9 mouse cellular contexts compared by ENCODE assay signal in the genomic region with DNA sequence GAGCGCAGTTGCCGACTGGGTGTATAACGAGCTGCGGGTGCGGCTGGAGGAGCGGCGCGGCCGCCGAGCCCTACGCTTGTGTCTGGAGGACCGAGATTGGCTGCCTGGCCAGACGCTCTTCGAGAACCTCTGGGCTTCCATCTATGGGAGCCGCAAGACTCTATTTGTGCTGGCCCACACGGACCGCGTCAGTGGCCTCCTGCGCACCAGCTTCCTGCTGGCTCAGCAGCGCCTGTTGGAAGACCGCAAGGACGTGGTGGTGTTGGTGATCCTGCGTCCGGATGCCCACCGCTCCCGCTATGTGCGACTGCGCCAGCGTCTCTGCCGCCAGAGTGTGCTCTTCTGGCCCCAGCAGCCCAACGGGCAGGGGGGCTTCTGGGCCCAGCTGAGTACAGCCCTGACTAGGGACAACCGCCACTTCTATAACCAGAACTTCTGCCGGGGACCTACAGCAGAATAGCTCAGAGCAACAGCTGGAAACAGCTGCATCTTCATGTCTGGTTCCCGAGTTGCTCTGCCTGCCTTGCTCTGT. TPM values are rescaled to one million over a fixed set of nuclear protein-coding genes. Genes with fewer than 3 reads are reported as not detected.
A peak's percentile ranks its signal among the peaks of the same experiment; 100 is the strongest.
DNase-seq lines count a peak whose midpoint lies in the region; ATAC-seq lines count a peak whose summit lies in the region.
"Had no signal": no experiment of that assay in that cellular context is flagged by ENCODE, and none has a peak within 500 bp of the region (broad histone marks: within the 10 kb centered on the region; RNA-seq: fewer than 3 reads in every experiment).

No protein-coding gene starts in this region.

- no peak overlapping the region for H3K27ac ChIP-seq in embryonic facial prominence, embryonic 14.5 days (replicated peaks; ENCODE audit: low read depth, low read length)
- H3K27ac ChIP-seq in hindbrain, embryonic 11.5 days (ENCODE audit: low read depth, low read length) = no peak overlapping the region
- no peak overlapping the region for H3K27ac ChIP-seq in liver, embryonic 13.5 days
- no peak overlapping the region for H3K27ac ChIP-seq in neural tube, embryonic 13.5 days (replicated peaks)

- 0 out of 2 replicates have a peak, but pooled peaks cover 9% of the 10 kb centered on the region for H3K4me1 ChIP-seq in embryonic facial prominence, embryonic 14.5 days (ENCODE audit: control insufficient read depth, insufficient read depth, low read length)
- no peaks in the 10 kb centered on the region; the same call in 1 of the 2 replicates for H3K4me1 ChIP-seq in hindbrain, embryonic 11.5 days (replicated peaks; ENCODE audit: control insufficient read depth, insufficient read depth, low read length)
- peaks cover 27% of the 10 kb centered on the region for H3K4me1 ChIP-seq in liver, embryonic 13.5 days (replicated peaks)
- peaks cover 9% of the 10 kb centered on the region for H3K4me1 ChIP-seq in neural tube, embryonic 13.5 days (replicated peaks)

- peak overlapping the region; percentile 39 for H3K4me3 ChIP-seq in embryonic facial prominence, embryonic 14.5 days (ENCODE audit: low read depth, low read length)
- H3K4me3 ChIP-seq in hindbrain, embryonic 11.5 days (ENCODE audit: low read depth, low read length) = peak overlapping the region; percentile 34
- peak overlapping the region; percentile 20 for H3K4me3 ChIP-seq in liver, embryonic 13.5 days (replicated peaks)
- H3K4me3 ChIP-seq in neural tube, embryonic 13.5 days = peak overlapping the region; percentile 33
- H3K4me3 ChIP-seq: erythroblast, embryonic 14.5 days had no signal

- peak overlapping the region; percentile 73 for H3K4me2 ChIP-seq in embryonic facial prominence, embryonic 14.5 days (ENCODE audit: low read depth, low read length)
- H3K4me2 ChIP-seq in hindbrain, embryonic 11.5 days (replicated peaks; ENCODE audit: low read depth, low read length) = peak overlapping the region; percentile 70
- H3K4me2 ChIP-seq in liver, embryonic 13.5 days = peak overlapping the region; percentile 57
- H3K4me2 ChIP-seq in neural tube, embryonic 13.5 days = peak overlapping the region; percentile 65

- peak; percentile 53 for DNase-seq in adrenal gland, postnatal 14 days
- no peak for DNase-seq in adrenal gland, adult 18-20 months (ENCODE audit: low spot score in 2 of 2)
- DNase-seq in A20 (ENCODE audit: low read depth, low spot score) (peak; percentile 74), adipocyte (ENCODE audit: low spot score) (no peak)
- DNase-seq in embryonic facial prominence, embryonic 14.5 days (ENCODE audit: low spot score) = peak; percentile 68
- DNase-seq in hindbrain, embryonic 11.5 days (ENCODE audit: low spot score) = peak; percentile 63
- DNase-seq in liver, embryonic 13.5 days = no peak

- peak; percentile 67 for ATAC-seq in embryonic facial prominence, embryonic 14.5 days (ENCODE audit: low read depth)
- ATAC-seq in hindbrain, embryonic 11.5 days (ENCODE audit: low FRiP score) = peak; percentile 77
- peak; percentile 19; the same call in 1 of the 2 replicates for ATAC-seq in liver, embryonic 13.5 days (ENCODE audit: low read depth)
- peak; percentile 72 for ATAC-seq in neural tube, embryonic 13.5 days (ENCODE audit: low read depth)

- no peaks in the 10 kb centered on the region for H3K36me3 ChIP-seq in embryonic facial prominence, embryonic 14.5 days (ENCODE audit: control insufficient read depth, insufficient read depth, low read length)
- H3K36me3 ChIP-seq in hindbrain, embryonic 11.5 days (ENCODE audit: control insufficient read depth, insufficient read depth, low read length) = no peaks in the 10 kb centered on the region
- H3K36me3 ChIP-seq in liver, embryonic 13.5 days = no peaks in the 10 kb centered on the region
- H3K36me3 ChIP-seq in neural tube, embryonic 13.5 days = no peaks in the 10 kb centered on the region

- H3K27me3 ChIP-seq in embryonic facial prominence, embryonic 14.5 days (replicated peaks; ENCODE audit: control insufficient read depth, insufficient read depth, low read length) = peaks cover 10% of the 10 kb centered on the region
- H3K27me3 ChIP-seq in hindbrain, embryonic 11.5 days (ENCODE audit: control insufficient read depth, insufficient read depth, low read length) = peaks cover 4% of the 10 kb centered on the region; the same call in 1 of the 2 replicates
- H3K27me3 ChIP-seq in liver, embryonic 13.5 days = peaks cover 56% of the 10 kb centered on the region
- H3K27me3 ChIP-seq in neural tube, embryonic 13.5 days = peaks cover 17% of the 10 kb centered on the region

- H3K9ac ChIP-seq in embryonic facial prominence, embryonic 14.5 days (ENCODE audit: low read depth, low read length) = peak overlapping the region; percentile 45
- peak overlapping the region; percentile 54 for H3K9ac ChIP-seq in hindbrain, embryonic 11.5 days (ENCODE audit: low read depth, low read length)
- H3K9ac ChIP-seq in liver, embryonic 13.5 days = 0 out of 2 replicates have a peak overlapping the region, but pooled peaks have one; percentile 17
- peak overlapping the region; percentile 66 for H3K9ac ChIP-seq in neural tube, embryonic 13.5 days

- WGBS in embryonic facial prominence, embryonic 14.5 days = 6% methylated on average over 29 of the region's 34 CpGs
- WGBS in hindbrain, embryonic 11.5 days = 10% methylated on average over 34 of the region's 34 CpGs
- 3% methylated on average over 34 of the region's 34 CpGs for WGBS in liver, embryonic 13.5 days (ENCODE audit: insufficient replicate concordance)
- 4% methylated on average over 34 of the region's 34 CpGs for WGBS in neural tube, embryonic 13.5 days

- no peaks in the 10 kb centered on the region for H3K9me3 ChIP-seq in embryonic facial prominence, embryonic 14.5 days (ENCODE audit: control insufficient read depth, low read length)
- no peaks in the 10 kb centered on the region for H3K9me3 ChIP-seq in hindbrain, embryonic 11.5 days (ENCODE audit: control insufficient read depth, low read length)
- no peaks in the 10 kb centered on the region for H3K9me3 ChIP-seq in liver, embryonic 13.5 days (replicated peaks)
- H3K9me3 ChIP-seq in neural tube, embryonic 13.5 days = no peaks in the 10 kb centered on the region

RNA-seq across cellular contexts. Expression of gene Tlr9, which starts 3.8 kb away (rescaled TPM):
- 1.3 and 3.8 TPM in 2 replicates for total RNA-seq in adrenal gland, postnatal 14 days (2021)
- total RNA-seq in adrenal gland, adult 18-20 months (2021) = under 1 TPM; 0.63 to 0.83 TPM
- 0.05 and 0.07 TPM in 2 replicates for polyA plus RNA-seq in embryonic facial prominence, embryonic 14.5 days (2014; fragmentation: Nextera tagmentation; extraction: Ambion mirVana)
- not detected in 2 replicates for polyA plus RNA-seq in hindbrain, embryonic 11.5 days (2014; fragmentation: Nextera tagmentation; extraction: Ambion mirVana)
- 0.07 TPM in 1 of 2 replicates, not detected in the other for polyA plus RNA-seq in liver, embryonic 13.5 days (2015; fragmentation: Nextera tagmentation; extraction: Ambion mirVana)
- not detected in 2 replicates for polyA plus RNA-seq in neural tube, embryonic 13.5 days (2015; fragmentation: Nextera tagmentation; extraction: Ambion mirVana)

RNA-seq across cellular contexts. Expression of gene Alas1, which starts 22.2 kb away (rescaled TPM):
- 1,325 and 1,932 TPM in 2 replicates for total RNA-seq in adrenal gland, postnatal 14 days (2021)
- 1,000 to 10,000 TPM; 1,196 to 1,991 TPM for total RNA-seq in adrenal gland, adult 18-20 months (2021)
- polyA plus RNA-seq in embryonic facial prominence, embryonic 14.5 days (2014; fragmentation: Nextera tagmentation; extraction: Ambion mirVana) = 94.8 and 102 TPM in 2 replicates
- 83.8 and 84.7 TPM in 2 replicates for polyA plus RNA-seq in hindbrain, embryonic 11.5 days (2014; fragmentation: Nextera tagmentation; extraction: Ambion mirVana)
- 37.7 and 43.7 TPM in 2 replicates for polyA plus RNA-seq in liver, embryonic 13.5 days (2015; fragmentation: Nextera tagmentation; extraction: Ambion mirVana)
- polyA plus RNA-seq in neural tube, embryonic 13.5 days (2015; fragmentation: Nextera tagmentation; extraction: Ambion mirVana) = 96.8 and 101 TPM in 2 replicates

RNA-seq across cellular contexts. Expression of gene Twf2, which starts 23.3 kb away (rescaled TPM):
- 43.6 and 54.3 TPM in 2 replicates for total RNA-seq in adrenal gland, postnatal 14 days (2021)
- 10 to 100 TPM; 41.1 to 78.7 TPM for total RNA-seq in adrenal gland, adult 18-20 months (2021)
- 65.1 and 65.4 TPM in 2 replicates for polyA plus RNA-seq in embryonic facial prominence, embryonic 14.5 days (2014; fragmentation: Nextera tagmentation; extraction: Ambion mirVana)
- polyA plus RNA-seq in hindbrain, embryonic 11.5 days (2014; fragmentation: Nextera tagmentation; extraction: Ambion mirVana) = 57.3 and 59.6 TPM in 2 replicates
- polyA plus RNA-seq in liver, embryonic 13.5 days (2015; fragmentation: Nextera tagmentation; extraction: Ambion mirVana) = 25.6 and 26.3 TPM in 2 replicates
- polyA plus RNA-seq in neural tube, embryonic 13.5 days (2015; fragmentation: Nextera tagmentation; extraction: Ambion mirVana) = 54.1 and 57.1 TPM in 2 replicates

RNA-seq across cellular contexts. Expression of gene Ppm1m, which starts 26.7 kb away (rescaled TPM):
- 133 and 136 TPM in 2 replicates for total RNA-seq in adrenal gland, postnatal 14 days (2021)
- 100 to 1,000 TPM; 105 to 110 TPM for total RNA-seq in adrenal gland, adult 18-20 months (2021)
- 41.3 and 42.7 TPM in 2 replicates for polyA plus RNA-seq in embryonic facial prominence, embryonic 14.5 days (2014; fragmentation: Nextera tagmentation; extraction: Ambion mirVana)
- polyA plus RNA-seq in hindbrain, embryonic 11.5 days (2014; fragmentation: Nextera tagmentation; extraction: Ambion mirVana) = 21.7 TPM in 2 replicates
- polyA plus RNA-seq in liver, embryonic 13.5 days (2015; fragmentation: Nextera tagmentation; extraction: Ambion mirVana) = 10.0 and 12.1 TPM in 2 replicates
- 18.7 and 22.8 TPM in 2 replicates for polyA plus RNA-seq in neural tube, embryonic 13.5 days (2015; fragmentation: Nextera tagmentation; extraction: Ambion mirVana)

RNA-seq across cellular contexts. Expression of gene Poc1a, which starts 54.6 kb away (rescaled TPM):
- total RNA-seq in adrenal gland, postnatal 14 days (2021) = 7.9 and 8.3 TPM in 2 replicates
- 1 to 10 TPM; 3.2 to 4.3 TPM for total RNA-seq in adrenal gland, adult 18-20 months (2021)
- 16.6 and 21.5 TPM in 2 replicates for polyA plus RNA-seq in embryonic facial prominence, embryonic 14.5 days (2014; fragmentation: Nextera tagmentation; extraction: Ambion mirVana)
- 27.3 and 27.6 TPM in 2 replicates for polyA plus RNA-seq in hindbrain, embryonic 11.5 days (2014; fragmentation: Nextera tagmentation; extraction: Ambion mirVana)
- polyA plus RNA-seq in liver, embryonic 13.5 days (2015; fragmentation: Nextera tagmentation; extraction: Ambion mirVana) = 27.4 and 27.8 TPM in 2 replicates
- 8.0 and 8.4 TPM in 2 replicates for polyA plus RNA-seq in neural tube, embryonic 13.5 days (2015; fragmentation: Nextera tagmentation; extraction: Ambion mirVana)

Comparison
In these comparisons a context has a peak if more than half of its experiments do, and no peak if none do; other contexts are left out.
1. DNase-seq: peak in adrenal gland, postnatal 14 days (single experiment), A20 (single experiment), embryonic facial prominence, embryonic 14.5 days (single experiment) and hindbrain, embryonic 11.5 days (single experiment); none in adrenal gland, adult 18-20 months (0 of 2), liver, embryonic 13.5 days (single experiment) and adipocyte (single experiment).
2. ATAC-seq: peak in every context shown above with its lines; median percentile 77 in hindbrain, embryonic 11.5 days; 72 in neural tube, embryonic 13.5 days; 67 in embryonic facial prominence, embryonic 14.5 days; 19 in liver, embryonic 13.5 days.
3. Peak in every context shown above with its lines, with median percentiles within 50 percentile points of each other: H3K4me2 ChIP-seq, H3K4me3 ChIP-seq and H3K9ac ChIP-seq.